Mouse (Mus musculus) liver, adult 2 months (tissue): ENCODE measurements around the gene Tm7sf2. TPM values are rescaled to one million over a fixed set of nuclear protein-coding genes. Genes with fewer than 3 reads are reported as not detected.

Experiments
- DNase-seq: peaks from one replicate; pipeline ENCODE4 v3.0.0-alpha.2; 2011; ENCODE audit warnings: low read depth, low spot score; ENCODE audit errors: extremely low read depth
- H3K27ac ChIP-seq: fragments of 200-500 bp; replicated peaks from 2 replicates; pipeline ENCODE4 v1.5.1; 2012; ENCODE audit warnings: low read depth, mild to moderate bottlenecking, control low read depth, inconsistent platforms, low read length; ENCODE audit not compliant: insufficient read depth
- H3K27me3 ChIP-seq: fragments of 200-500 bp; 2 replicates; pipeline ENCODE4 v1.6.1; 2012; ENCODE audit warnings: mild to moderate bottlenecking, moderate library complexity, low read length, inconsistent platforms; ENCODE audit not compliant: control insufficient read depth, insufficient read depth
- H3K36me3 ChIP-seq: fragments of 200-500 bp; 2 replicates; pipeline ENCODE4 v1.6.1; 2012; ENCODE audit warnings: low read length, inconsistent platforms; ENCODE audit not compliant: control insufficient read depth, insufficient read depth
- H3K4me1 ChIP-seq: fragments of 200-500 bp; 2 replicates; pipeline ENCODE4 v1.6.1; 2011; ENCODE audit warnings: low read length; ENCODE audit not compliant: control insufficient read depth, insufficient read depth
- H3K4me3 ChIP-seq: fragments of 200-500 bp; 2 replicates; pipeline ENCODE4 v1.5.1; 2011; ENCODE audit warnings: low read depth, mild to moderate bottlenecking, control low read depth, low read length, moderate library complexity; ENCODE audit not compliant: insufficient read depth
- H3K79me2 ChIP-seq: fragments of 200-500 bp; 2 replicates; pipeline ENCODE4 v1.6.1; 2012; ENCODE audit warnings: inconsistent platforms, mild to moderate bottlenecking, low read length, moderate library complexity; ENCODE audit not compliant: control insufficient read depth, insufficient read depth
- H3K9ac ChIP-seq: fragments of 200-500 bp; 2 replicates; pipeline ENCODE4 v1.6.1; 2012; ENCODE audit warnings: low read depth, mild to moderate bottlenecking, control low read depth, inconsistent platforms, low read length
- CTCF ChIP-seq: fragments of 200-500 bp; IDR thresholded peaks from 2 replicates; pipeline ENCODE4 v1.5.1; 2011; ENCODE audit warnings: low read depth, low read length, control low read depth
- POLR2A ChIP-seq: fragments of 200-500 bp; IDR thresholded peaks from 2 replicates; pipeline ENCODE4 v1.6.1; 2011; ENCODE audit warnings: low read length, control low read depth; ENCODE audit not compliant: insufficient read depth; ENCODE audit errors: extremely low read depth
- WGBS: fragments of 180-500 bp; shearing (Covaris S2); methylation state at CpG from one replicate; pipeline ENCODE4 v1.1.7; 2018; 5-methylcytosine and 5-hydroxymethylcytosine counted together
- polyA plus RNA-seq: library from polyadenylated mRNA; depleted of rRNA; stranded (reverse); fragments of >200 nt; gene quantifications from 2 replicates; pipeline ENCODE4 v1.2.3, GENCODE M21; 2012
- total RNA-seq: library from RNA; depleted of rRNA; stranded (reverse); fragments of >200 nt; gene quantifications from 2 replicates; pipeline ENCODE4 v1.2.3, GENCODE M21; 2014

Gene Tm7sf2
- total and polyA plus RNA-seq, 2 experiments = 185 to 503 TPM

DNA sequence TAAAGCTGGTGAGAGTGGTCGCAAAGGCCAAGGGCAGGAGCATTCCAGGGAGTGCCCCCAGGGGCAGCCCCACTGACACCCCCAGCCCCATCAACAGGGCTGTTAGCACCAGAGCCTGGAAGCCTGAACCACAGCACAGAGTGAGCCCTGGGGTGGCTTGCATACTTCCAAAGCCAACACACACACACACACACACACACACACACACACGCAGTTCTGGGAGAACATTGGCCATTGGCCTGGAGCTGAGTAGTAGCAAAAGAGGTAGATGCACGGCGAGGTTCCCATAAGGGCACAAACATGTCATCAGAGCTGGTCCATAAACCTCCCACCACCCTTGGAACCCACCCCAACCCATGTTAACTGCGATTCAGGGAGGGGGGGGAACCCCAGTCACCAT lies 1.6 kb downstream of the Tm7sf2 start:
- no peak for DNase-seq
- TF ChIP-seq CTCF (no peak), POLR2A (no peak)
- 21% methylated on average over 5 of the region's 5 CpGs for WGBS
- H3K27ac ChIP-seq = peak overlapping the region; percentile 23; the same call in 1 of the 2 replicates
- H3K79me2 ChIP-seq = peaks cover 5% of the 10 kb centered on the region; the same call in 1 of the 2 replicates
- H3K4me3 ChIP-seq = peak overlapping the region; percentile 74; the same call in 1 of the 2 replicates
- H3K9ac ChIP-seq = peak overlapping the region; percentile 31
- peaks cover 24% of the 10 kb centered on the region for H3K4me1 ChIP-seq
- no peaks in the 10 kb centered on the region; the same call in 1 of the 2 replicates for H3K36me3 ChIP-seq
- no peaks in the 10 kb centered on the region for H3K27me3 ChIP-seq

DNA sequence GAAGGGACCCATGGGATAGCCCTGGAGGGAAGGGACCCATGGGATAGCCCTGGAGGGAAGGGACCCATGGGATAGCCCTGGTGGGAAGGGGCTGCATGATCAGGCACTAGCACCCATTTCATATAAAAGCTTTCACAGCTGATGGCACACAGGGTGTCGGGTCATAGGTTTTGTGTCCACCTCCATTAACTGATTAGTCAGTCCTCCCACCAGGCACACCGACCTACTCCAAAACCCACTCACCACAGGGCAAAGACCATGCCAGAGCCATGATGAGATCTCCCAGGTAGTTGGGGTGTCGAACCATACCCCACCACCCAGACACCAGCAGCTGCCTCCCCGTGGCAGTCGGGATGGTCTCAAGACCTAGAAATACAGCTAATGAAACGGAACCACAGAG lies 5.1 kb downstream of the Tm7sf2 start:
- 0 out of 2 replicates have a peak overlapping the region, but pooled peaks have one; percentile 77 for H3K27ac ChIP-seq
- H3K36me3 ChIP-seq = peaks cover 2% of the 10 kb centered on the region; the same call in 1 of the 2 replicates
- peak overlapping the region; percentile 3; the same call in 1 of the 2 replicates for H3K9ac ChIP-seq
- no peak for TF ChIP-seq CTCF
- no peak for TF ChIP-seq POLR2A
- peaks cover 30% of the 10 kb centered on the region for H3K4me1 ChIP-seq
- peaks cover 5% of the 10 kb centered on the region; the same call in 1 of the 2 replicates for H3K79me2 ChIP-seq
- whole genome bisulfite sequencing = 86% methylated on average over 6 of the region's 6 CpGs
- DNase-seq = no peak
- no peaks in the 10 kb centered on the region for H3K27me3 ChIP-seq
- H3K4me3 ChIP-seq = no peak overlapping the region

DNA sequence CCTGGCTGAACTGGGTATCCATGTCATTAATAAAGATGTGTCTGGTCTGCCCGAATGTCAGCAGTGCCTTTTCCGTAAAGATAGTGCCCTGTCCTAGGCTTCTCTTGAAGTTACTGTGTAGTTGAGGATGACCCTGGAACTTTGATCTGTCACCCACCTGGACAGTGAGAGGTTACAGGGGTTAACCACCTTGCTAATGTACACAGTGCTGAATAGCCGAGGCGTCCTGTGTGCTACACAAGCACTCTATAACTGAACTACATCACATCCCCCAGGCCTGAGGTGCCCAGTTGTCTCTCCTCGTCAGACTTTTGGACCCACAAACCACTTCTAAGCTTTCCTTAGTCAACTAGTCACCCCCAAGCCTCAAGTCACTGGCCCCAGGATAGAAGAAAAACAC lies 5.8 kb downstream of the Tm7sf2 start:
- 12% methylated on average over 5 of the region's 5 CpGs for WGBS
- Histone ChIP-seq H3K4me1 (peaks cover 28% of the 10 kb centered on the region), H3K79me2 (peaks cover 5% of the 10 kb centered on the region; the same call in 1 of the 2 replicates), H3K27me3 (no peaks in the 10 kb centered on the region), H3K9ac (peak overlapping the region; percentile 86), H3K36me3 (peaks cover 2% of the 10 kb centered on the region; the same call in 1 of the 2 replicates), H3K4me3 (peak overlapping the region; percentile 78), H3K27ac (peak overlapping the region; percentile 77)
- DNase-seq = peak; percentile 71
- no peak for TF ChIP-seq POLR2A
- no peak for TF ChIP-seq CTCF

DNA sequence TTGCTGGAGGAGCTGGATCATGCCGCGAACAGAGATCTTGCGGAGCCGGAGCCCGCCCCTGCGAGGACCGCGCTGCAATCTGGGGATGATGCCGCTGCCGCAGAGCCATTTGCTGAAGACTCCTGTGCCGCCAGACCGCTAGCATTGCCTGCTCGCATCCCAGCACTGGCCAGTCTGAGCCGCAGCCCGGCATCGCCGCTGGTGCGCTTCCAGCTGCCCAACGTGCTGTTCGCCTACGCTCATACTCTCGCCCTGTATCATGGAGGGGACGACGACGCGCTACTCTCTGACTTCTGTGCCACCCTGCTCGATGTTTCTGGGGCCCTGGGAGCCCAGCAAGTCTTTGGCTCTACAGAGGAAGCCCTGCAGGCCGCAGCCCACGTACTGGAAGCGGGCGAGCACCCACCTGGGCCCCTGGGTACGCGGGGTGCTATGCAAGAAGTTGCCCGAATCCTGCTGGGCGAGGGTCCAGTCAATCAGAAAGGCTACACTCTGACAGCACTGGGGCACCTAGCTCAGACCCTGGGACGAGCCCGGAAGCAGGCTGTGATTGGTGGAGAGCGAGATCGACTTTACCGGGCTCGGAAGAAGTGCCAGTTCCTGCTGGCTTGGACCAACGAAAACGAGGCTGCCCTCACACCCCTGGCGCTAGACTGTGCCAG lies 6.4 kb downstream of the Tm7sf2 start:
- H3K9ac ChIP-seq = peak overlapping the region; percentile 86
- H3K36me3 ChIP-seq = peaks cover 2% of the 10 kb centered on the region; the same call in 1 of the 2 replicates
- peaks cover 5% of the 10 kb centered on the region; the same call in 1 of the 2 replicates for H3K79me2 ChIP-seq
- H3K4me3 ChIP-seq = peak overlapping the region; percentile 78
- peak; percentile 72 for DNase-seq
- H3K27ac ChIP-seq = peak overlapping the region; percentile 77
- WGBS = under 1% methylated on average over 44 of the region's 44 CpGs
- no peaks in the 10 kb centered on the region for H3K27me3 ChIP-seq
- TF ChIP-seq POLR2A = peak; percentile 52; the same call in 1 of the 2 replicates
- TF ChIP-seq CTCF = no peak
- peaks cover 28% of the 10 kb centered on the region for H3K4me1 ChIP-seq

DNA sequence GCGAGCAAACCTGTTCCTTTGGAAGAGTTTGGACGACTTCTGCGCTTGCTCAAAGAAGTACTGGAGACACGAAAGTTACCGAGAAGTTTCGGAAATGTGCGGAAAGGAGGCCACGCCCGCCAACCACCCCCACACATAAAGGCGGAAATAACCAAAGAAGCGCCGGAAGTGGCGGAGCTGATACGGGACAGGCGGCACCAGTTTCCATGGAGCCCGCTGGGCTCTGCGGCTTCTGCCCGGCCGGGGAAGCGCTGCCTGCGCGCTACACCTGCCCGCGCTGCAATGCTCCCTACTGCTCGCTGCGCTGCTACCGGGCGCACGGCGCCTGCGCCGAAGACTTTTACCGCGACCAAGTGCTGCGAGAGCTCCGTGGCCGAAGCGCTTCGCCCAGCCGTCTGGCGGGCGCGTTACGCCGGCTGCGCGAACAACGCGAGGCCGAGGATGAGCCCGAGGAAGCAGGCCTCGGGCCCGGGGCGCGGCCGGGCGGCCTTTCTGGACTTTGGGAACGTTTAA lies 7.1 kb downstream of the Tm7sf2 start, which contains the start of gene Znhit2:
Znhit2 (plus strand) TSS at position 172 of the 513 bp plus-strand sequence.
- peak; percentile 89 for DNase-seq
- peak within 1 kb of the TSS; percentile 78 for H3K4me3 ChIP-seq
- no peaks in the 10 kb centered on the region; the same call in 1 of the 2 replicates for H3K79me2 ChIP-seq
- peak; percentile 49; the same call in 1 of the 2 replicates for TF ChIP-seq POLR2A
- no peak for TF ChIP-seq CTCF
- peak within 1 kb of the TSS; percentile 77 for H3K27ac ChIP-seq
- peaks cover 2% of the 10 kb centered on the region; the same call in 1 of the 2 replicates for H3K36me3 ChIP-seq
- H3K4me1 ChIP-seq = peaks cover 24% of the 10 kb centered on the region
- H3K27me3 ChIP-seq = no peaks in the 10 kb centered on the region
- under 1% methylated on average over 58 of the region's 58 CpGs for WGBS
- H3K9ac ChIP-seq = peak within 1 kb of the TSS; percentile 86
